Mouse (Mus musculus) thymus, adult 2 months (tissue): ENCODE measurements around the gene Nmt1. TPM values are rescaled to one million over a fixed set of nuclear protein-coding genes. Genes with fewer than 3 reads are reported as not detected.

ENCODE experiments used
- DNase-seq: peaks from one replicate; pipeline ENCODE4 v3.0.0; 2021
- H3K27ac ChIP-seq: fragments of 200-500 bp; 2 replicates; pipeline ENCODE4 v1.5.1; 2012; ENCODE audit warnings: low read length, control low read depth; ENCODE audit not compliant: control insufficient read depth, insufficient read depth
- H3K27me3 ChIP-seq: fragments of 200-500 bp; 2 replicates; pipeline ENCODE4 v1.6.1; 2012; ENCODE audit warnings: mild to moderate bottlenecking, low read length, moderate library complexity, mixed read lengths; ENCODE audit not compliant: control insufficient read depth, insufficient read depth
- H3K36me3 ChIP-seq: fragments of 200-500 bp; 2 replicates; pipeline ENCODE4 v1.6.1; 2012; ENCODE audit warnings: mild to moderate bottlenecking, low read length, moderate library complexity; ENCODE audit not compliant: control insufficient read depth, insufficient read depth
- H3K4me1 ChIP-seq: fragments of 200-500 bp; replicated peaks from 2 replicates; pipeline ENCODE4 v1.6.1; 2012; ENCODE audit warnings: low read length; ENCODE audit not compliant: control insufficient read depth, insufficient read depth
- H3K4me3 ChIP-seq: fragments of 200-500 bp; 2 replicates; pipeline ENCODE4 v1.5.1; 2012; ENCODE audit warnings: mild to moderate bottlenecking, low read length, control low read depth, moderate library complexity; ENCODE audit not compliant: control insufficient read depth, insufficient read depth
- CTCF ChIP-seq: fragments of 200-500 bp; IDR thresholded peaks from 2 replicates; pipeline ENCODE4 v1.5.1; 2012; ENCODE audit warnings: mild to moderate bottlenecking, control low read depth, low read length, moderate library complexity, borderline replicate concordance; ENCODE audit not compliant: control insufficient read depth, poor library complexity, insufficient read depth; ENCODE audit errors: extremely low read depth
- POLR2A ChIP-seq: fragments of 200-500 bp; IDR thresholded peaks from 2 replicates; pipeline ENCODE4 v1.6.1; 2012; ENCODE audit warnings: mild to moderate bottlenecking, low read length, control low read depth, moderate library complexity; ENCODE audit not compliant: control insufficient read depth, poor library complexity, insufficient read depth; ENCODE audit errors: extremely low read depth
- WGBS: fragments of 180-500 bp; shearing (Covaris S2); methylation state at CpG from one replicate; pipeline ENCODE4 v1.1.7; 2018; 5-methylcytosine and 5-hydroxymethylcytosine counted together
- polyA plus RNA-seq: library from polyadenylated mRNA; depleted of rRNA; stranded (reverse); fragments of >200 nt; gene quantifications from 2 replicates; pipeline ENCODE4 v1.2.3, GENCODE M21; 2012

Gene Nmt1
- polyA plus RNA-seq, 1 experiment = 52.5 TPM

- Histone ChIP-seq H3K27me3 (no peaks in the 10 kb centered on the region), H3K27ac (no peak overlapping the region), H3K4me3 (no peak overlapping the region), H3K4me1 (no peaks in the 10 kb centered on the region), H3K36me3 (peaks cover 67% of the 10 kb centered on the region)
- TF ChIP-seq POLR2A (no peak), CTCF (no peak)
- 95% methylated on average over 14 of the region's 14 CpGs for WGBS
- DNase-seq = no peak
Observed at GRCm38 (mm10) chr11:103066191-103067050, 38.4 kb downstream of the Nmt1 start.

- H3K4me3 ChIP-seq = no peak overlapping the region
- no peak overlapping the region for H3K27ac ChIP-seq
- DNase-seq = no peak
- no peaks in the 10 kb centered on the region for H3K4me1 ChIP-seq
- TF ChIP-seq CTCF = no peak
- TF ChIP-seq POLR2A = no peak
- H3K36me3 ChIP-seq = peaks cover 61% of the 10 kb centered on the region
- WGBS = 94% methylated on average over 6 of the region's 6 CpGs
- no peaks in the 10 kb centered on the region for H3K27me3 ChIP-seq
Observed at GRCm38 (mm10) chr11:103067051-103067361, 39.0 kb downstream of the Nmt1 start.

GRCm38 (mm10) chr11:103067457-103068001 lies 39.5 kb downstream of the Nmt1 start:
- H3K4me3 ChIP-seq = no peak overlapping the region
- H3K36me3 ChIP-seq = peaks cover 59% of the 10 kb centered on the region
- H3K4me1 ChIP-seq = no peaks in the 10 kb centered on the region
- no peak overlapping the region for H3K27ac ChIP-seq
- no peak for DNase-seq
- TF ChIP-seq CTCF (no peak), POLR2A (no peak)
- 94% methylated on average over 8 of the region's 8 CpGs for WGBS
- no peaks in the 10 kb centered on the region for H3K27me3 ChIP-seq

- H3K36me3 ChIP-seq = peaks cover 54% of the 10 kb centered on the region
- H3K4me3 ChIP-seq = no peak overlapping the region
- no peak overlapping the region for H3K27ac ChIP-seq
- H3K27me3 ChIP-seq = no peaks in the 10 kb centered on the region
- no peak for TF ChIP-seq POLR2A
- DNase-seq = no peak
- 76% methylated on average over 4 of the region's 4 CpGs for WGBS
- no peaks in the 10 kb centered on the region for H3K4me1 ChIP-seq
Observed at GRCm38 (mm10) chr11:103068272-103068671, 40.3 kb downstream of the Nmt1 start.

- peaks cover 47% of the 10 kb centered on the region for H3K36me3 ChIP-seq
- 94% methylated on average over 11 of the region's 11 CpGs for WGBS
Observed at GRCm38 (mm10) chr11:103068884-103069283, 40.9 kb downstream of the Nmt1 start.

GRCm38 (mm10) chr11:103069731-103070130 lies 41.7 kb downstream of the Nmt1 start:
- Histone ChIP-seq H3K36me3 (peaks cover 39% of the 10 kb centered on the region), H3K27ac (no peak overlapping the region), H3K4me3 (no peak overlapping the region), H3K27me3 (no peaks in the 10 kb centered on the region), H3K4me1 (no peaks in the 10 kb centered on the region)
- TF ChIP-seq POLR2A = no peak
- TF ChIP-seq CTCF = no peak
- 98% methylated on average over 2 of the region's 2 CpGs for whole genome bisulfite sequencing
- DNase-seq = no peak

More at GRCm38 (mm10) chr11:103068884-103069283, 40.9 kb downstream of the Nmt1 start:
- no peak overlapping the region for H3K4me3 ChIP-seq
- TF ChIP-seq POLR2A (no peak), CTCF (no peak)
- no peaks in the 10 kb centered on the region for H3K27me3 ChIP-seq
- H3K4me1 ChIP-seq = no peaks in the 10 kb centered on the region
- H3K27ac ChIP-seq = no peak overlapping the region
- DNase-seq = no peak
